Mouse (Mus musculus) embryonic facial prominence, embryonic 11.5 days (tissue): ENCODE results near the gene Rhox2c. TPM values are rescaled to one million over a fixed set of nuclear protein-coding genes. Genes with fewer than 3 reads are reported as not detected.
"Not testable (repeated sequence)": the region's sequence is repeated elsewhere in the genome, so short reads cannot be mapped to it uniquely, and the experiment has no call there.

Source experiments
- ATAC-seq: fragments of 200-750 bp; cut with Nextera tagmentation; replicated peaks from 2 replicates; pipeline ENCODE4 v1.8.0; 2017; ENCODE audit warnings: low read depth; ENCODE audit not compliant: insufficient number of reproducible peaks, low FRiP score, low TSS enrichment
- DNase-seq: peaks from one replicate; pipeline ENCODE4 v3.0.0-alpha.2; 2015; ENCODE audit warnings: low spot score
- H3K27ac ChIP-seq: fragments of 300-500 bp; sonication (generic); replicated peaks from 2 replicates; pipeline ENCODE4 v1.5.1; 2014; ENCODE audit warnings: mild to moderate bottlenecking, low read depth, low read length, control low read depth
- H3K27me3 ChIP-seq: fragments of 300-500 bp; sonication (generic); 2 replicates; pipeline ENCODE4 v1.6.1; 2014; ENCODE audit warnings: mild to moderate bottlenecking, low read length, moderate library complexity, mixed read lengths; ENCODE audit not compliant: control insufficient read depth, insufficient read depth
- H3K36me3 ChIP-seq: fragments of 300-500 bp; sonication (generic); replicated peaks from 2 replicates; pipeline ENCODE4 v1.6.1; 2014; ENCODE audit warnings: low read depth, mild to moderate bottlenecking, low read length, moderate library complexity, mixed read lengths; ENCODE audit not compliant: control insufficient read depth, insufficient read depth
- H3K4me1 ChIP-seq: fragments of 300-500 bp; sonication (generic); 2 replicates; pipeline ENCODE4 v1.6.1; 2014; ENCODE audit warnings: low read length, mixed read lengths; ENCODE audit not compliant: control insufficient read depth, insufficient read depth
- H3K4me2 ChIP-seq: fragments of 300-500 bp; sonication (generic); 2 replicates; pipeline ENCODE4 v1.6.1; 2014; ENCODE audit warnings: low read depth, mild to moderate bottlenecking, control low read depth, low read length, moderate library complexity
- H3K4me3 ChIP-seq: fragments of 300-500 bp; sonication (generic); 2 replicates; pipeline ENCODE4 v1.5.1; 2014; ENCODE audit warnings: low read depth, low read length, control low read depth
- H3K9ac ChIP-seq: fragments of 300-500 bp; sonication (generic); replicated peaks from 2 replicates; pipeline ENCODE4 v1.6.1; 2014; ENCODE audit warnings: mild to moderate bottlenecking, control low read depth, low read length
- H3K9me3 ChIP-seq: fragments of 300-500 bp; sonication (generic); replicated peaks from 2 replicates; pipeline ENCODE4 v1.6.1; 2016; ENCODE audit warnings: mild to moderate bottlenecking, low read length, inconsistent platforms, mixed read lengths; ENCODE audit not compliant: control insufficient read depth
- WGBS: fragments of 180-500 bp; shearing (Covaris S2); extraction: QIAGEN DNeasy Blood & Tissue Kit; methylation state at CpG from one replicate; pipeline ENCODE4 v1.1.7; 2014; 5-methylcytosine and 5-hydroxymethylcytosine counted together
- polyA plus RNA-seq: library from polyadenylated mRNA; unstranded; fragments of >200 nt; fragmentation: Nextera tagmentation; extraction: Ambion mirVana; gene quantifications from 2 replicates; pipeline ENCODE4 v1.2.1, GENCODE M21; 2014

Gene Rhox2c
- 1.00 and 1.2 TPM in 2 replicates for polyA plus RNA-seq

DNA sequence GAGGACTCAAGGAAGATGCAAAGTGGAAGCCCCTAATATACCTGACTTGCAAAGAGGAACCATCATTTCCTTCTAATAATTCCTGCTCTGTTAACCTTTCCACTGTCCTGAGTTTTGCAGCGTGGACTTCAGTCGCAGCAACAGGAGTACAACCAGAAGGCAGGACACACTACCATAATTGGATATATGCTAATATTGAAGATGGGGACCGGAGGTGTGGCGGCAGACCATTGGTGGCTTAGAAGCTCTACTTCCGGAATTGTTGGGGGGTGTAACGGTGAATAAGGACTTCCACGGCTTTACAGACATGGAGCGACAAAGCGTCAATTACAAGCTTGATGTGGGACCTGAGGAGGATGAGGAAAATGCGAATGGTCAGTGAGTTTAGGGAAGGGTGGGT, at the start of gene Rhox2c:
TSS of gene Rhox2c (plus strand) at position 301 of the 400 bp plus-strand sequence.
- H3K4me2 ChIP-seq, H3K27me3 ChIP-seq, H3K36me3 ChIP-seq, H3K9ac ChIP-seq, DNase-seq, H3K4me1 ChIP-seq, H3K9me3 ChIP-seq, H3K4me3 ChIP-seq, ATAC-seq, H3K27ac ChIP-seq: not testable (repeated sequence)
- 92% methylated on average over 7 of the region's 10 CpGs for WGBS

DNA sequence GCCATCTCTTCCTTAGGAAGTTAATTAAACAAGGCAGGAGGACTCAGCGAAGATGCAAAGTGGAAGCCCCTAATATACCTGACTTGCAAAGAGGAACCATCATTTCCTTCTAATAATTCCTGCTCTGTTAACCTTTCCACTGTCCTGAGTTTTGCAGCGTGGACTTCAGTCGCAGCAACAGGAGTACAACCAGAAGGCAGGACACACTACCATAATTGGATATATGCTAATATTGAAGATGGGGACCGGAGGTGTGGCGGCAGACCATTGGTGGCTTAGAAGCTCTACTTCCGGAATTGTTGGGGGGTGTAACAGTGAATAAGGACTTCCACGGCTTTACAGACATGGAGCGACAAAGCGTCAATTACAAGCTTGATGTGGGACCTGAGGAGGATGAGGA, 41.7 kb upstream of the Rhox2c start, which contains the start of gene Rhox2b:
TSS of gene Rhox2b (plus strand) at position 301 of the 400 bp plus-strand sequence.
- not testable (repeated sequence) for DNase-seq, H3K9me3 ChIP-seq, H3K4me1 ChIP-seq, ATAC-seq, H3K36me3 ChIP-seq, H3K4me2 ChIP-seq, H3K27me3 ChIP-seq, H3K9ac ChIP-seq, H3K27ac ChIP-seq, H3K4me3 ChIP-seq
- no CpG with 5 or more reads among the region's 9 CpGs for WGBS

- H3K9me3 ChIP-seq, ATAC-seq, H3K27me3 ChIP-seq, H3K4me2 ChIP-seq, H3K4me1 ChIP-seq, H3K9ac ChIP-seq, H3K36me3 ChIP-seq, H3K27ac ChIP-seq, DNase-seq, H3K4me3 ChIP-seq: not testable (repeated sequence)
- WGBS = 90% methylated on average over 14 of the region's 15 CpGs
Observed at GRCm38 (mm10) chrX:37432194-37432593, 21.3 kb upstream of the Rhox2c start, which contains the start of gene Rhox4b. TSS of gene Rhox4b (plus strand) at chrX:37432494.

DNA sequence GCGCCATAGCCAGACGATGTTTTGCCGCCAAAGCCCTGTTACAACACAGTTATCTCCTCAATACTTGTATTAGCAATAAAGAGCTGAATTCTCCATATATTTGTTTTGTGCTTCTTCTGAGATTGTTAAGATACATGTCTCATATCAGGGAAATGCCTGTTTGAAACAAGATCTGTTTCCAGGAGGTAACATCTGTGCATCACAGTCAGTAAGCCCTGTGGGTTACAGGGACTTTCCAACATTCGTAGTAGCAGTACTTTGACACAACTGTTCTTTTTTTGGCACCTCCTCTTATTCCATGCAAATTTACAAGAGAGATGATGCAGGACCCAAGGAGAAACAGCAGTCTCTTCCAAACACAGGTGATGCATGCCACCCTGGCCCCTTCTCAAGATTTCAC, 4.8 kb downstream of the Rhox2c start, which contains the start of gene Rhox3c:
TSS of gene Rhox3c (plus strand) at position 301 of the 400 bp plus-strand sequence.
- not testable (repeated sequence) for H3K36me3 ChIP-seq, H3K27me3 ChIP-seq, H3K4me3 ChIP-seq, H3K4me1 ChIP-seq, H3K9ac ChIP-seq, H3K9me3 ChIP-seq, DNase-seq, ATAC-seq, H3K27ac ChIP-seq, H3K4me2 ChIP-seq
- 85% methylated on average over 3 of the region's 4 CpGs for WGBS

GRCm38 (mm10) chrX:37480037-37480436, 26.6 kb downstream of the Rhox2c start, which contains the start of gene Rhox4c:
TSS of gene Rhox4c (plus strand) at chrX:37480337.
- ATAC-seq, H3K9ac ChIP-seq, H3K36me3 ChIP-seq, H3K27me3 ChIP-seq, H3K27ac ChIP-seq, H3K9me3 ChIP-seq, H3K4me3 ChIP-seq, H3K4me1 ChIP-seq, DNase-seq, H3K4me2 ChIP-seq: not testable (repeated sequence)
- WGBS = 95% methylated on average over 14 of the region's 14 CpGs

- not testable (repeated sequence) for H3K4me3 ChIP-seq, H3K27me3 ChIP-seq, H3K27ac ChIP-seq, H3K9me3 ChIP-seq, ATAC-seq, H3K4me2 ChIP-seq, DNase-seq, H3K36me3 ChIP-seq, H3K9ac ChIP-seq, H3K4me1 ChIP-seq
- 97% methylated on average over 14 of the region's 18 CpGs for WGBS
Observed at GRCm38 (mm10) chrX:37514059-37514458, 60.6 kb downstream of the Rhox2c start, which contains the start of gene Rhox4d. TSS of gene Rhox4d (plus strand) at chrX:37514359.

Other genes with a start within 250 kb of the Rhox2c start
- not detected in 2 replicates for gene Gm9, start 242.6 kb upstream of the Rhox2c start, polyA plus RNA-seq
- not detected in 2 replicates for gene Rhox1, start 231.4 kb upstream of the Rhox2c start, polyA plus RNA-seq
- gene Rhox2a, start 208.7 kb upstream of the Rhox2c start, polyA plus RNA-seq = not detected in 2 replicates
- not detected in 2 replicates for gene Rhox3a, start 203.8 kb upstream of the Rhox2c start, polyA plus RNA-seq
- not detected in 2 replicates for gene Rhox4a, start 188.3 kb upstream of the Rhox2c start, polyA plus RNA-seq
- not detected in 2 replicates for gene Rhox3a2, start 73.7 kb upstream of the Rhox2c start, polyA plus RNA-seq
- 1.4 and 2.2 TPM in 2 replicates for gene Rhox4a2, start 62.8 kb upstream of the Rhox2c start, polyA plus RNA-seq
- not detected in 2 replicates for gene Rhox2b, start 41.6 kb upstream of the Rhox2c start, polyA plus RNA-seq
- 0.85 and 0.86 TPM in 2 replicates for gene Rhox4b, start 21.2 kb upstream of the Rhox2c start, polyA plus RNA-seq
- gene Rhox3c, start 4.9 kb downstream of the Rhox2c start, polyA plus RNA-seq = not detected in 2 replicates
- not detected in 2 replicates for gene Rhox4c, start 26.7 kb downstream of the Rhox2c start, polyA plus RNA-seq
- gene Rhox2d, start 39.7 kb downstream of the Rhox2c start, polyA plus RNA-seq = 0.43 TPM in 1 of 2 replicates, not detected in the other
- not detected in 2 replicates for gene Rhox4d, start 60.7 kb downstream of the Rhox2c start, polyA plus RNA-seq
- gene Rhox2e, start 76.8 kb downstream of the Rhox2c start, polyA plus RNA-seq = not detected in 2 replicates
- not detected in 2 replicates for gene Rhox3e, start 88.3 kb downstream of the Rhox2c start, polyA plus RNA-seq
- gene Rhox4e, start 103.7 kb downstream of the Rhox2c start, polyA plus RNA-seq = 0.24 TPM in 1 of 2 replicates, not detected in the other
- 0.38 and 0.98 TPM in 2 replicates for gene Rhox2f, start 117.7 kb downstream of the Rhox2c start, polyA plus RNA-seq
- not detected in 2 replicates for gene Rhox3f, start 127.3 kb downstream of the Rhox2c start, polyA plus RNA-seq
- not detected in 2 replicates for gene Rhox4f, start 154.0 kb downstream of the Rhox2c start, polyA plus RNA-seq
- not detected in 2 replicates for gene Rhox3g, start 174.9 kb downstream of the Rhox2c start, polyA plus RNA-seq
- gene Rhox2g, start 189.8 kb downstream of the Rhox2c start, polyA plus RNA-seq = not detected in 2 replicates
- gene Rhox4g, start 197.6 kb downstream of the Rhox2c start, polyA plus RNA-seq = not detected in 2 replicates
- gene Rhox3h, start 215.1 kb downstream of the Rhox2c start, polyA plus RNA-seq = not detected in 2 replicates
- not detected in 2 replicates for gene Rhox2h, start 219.6 kb downstream of the Rhox2c start, polyA plus RNA-seq